Mouse (Mus musculus) yolk sac, embryonic 10.5 days (tissue): ENCODE results near the gene Gpr37l1.
"Not testable (repeated sequence)": the region's sequence is repeated elsewhere in the genome, so short reads cannot be mapped to it uniquely, and the experiment has no call there.

Source experiments
- DNase-seq: peaks from one replicate; pipeline ENCODE4 v3.0.0-alpha.2; 2017; ENCODE audit warnings: low spot score

The Gpr37l1 gene

GRCm38 (mm10) chr1:135167435-135167834 lies at the start of gene Gpr37l1:
Gpr37l1 (minus strand) TSS chr1:135167681.
- DNase-seq = no peak

DNA sequence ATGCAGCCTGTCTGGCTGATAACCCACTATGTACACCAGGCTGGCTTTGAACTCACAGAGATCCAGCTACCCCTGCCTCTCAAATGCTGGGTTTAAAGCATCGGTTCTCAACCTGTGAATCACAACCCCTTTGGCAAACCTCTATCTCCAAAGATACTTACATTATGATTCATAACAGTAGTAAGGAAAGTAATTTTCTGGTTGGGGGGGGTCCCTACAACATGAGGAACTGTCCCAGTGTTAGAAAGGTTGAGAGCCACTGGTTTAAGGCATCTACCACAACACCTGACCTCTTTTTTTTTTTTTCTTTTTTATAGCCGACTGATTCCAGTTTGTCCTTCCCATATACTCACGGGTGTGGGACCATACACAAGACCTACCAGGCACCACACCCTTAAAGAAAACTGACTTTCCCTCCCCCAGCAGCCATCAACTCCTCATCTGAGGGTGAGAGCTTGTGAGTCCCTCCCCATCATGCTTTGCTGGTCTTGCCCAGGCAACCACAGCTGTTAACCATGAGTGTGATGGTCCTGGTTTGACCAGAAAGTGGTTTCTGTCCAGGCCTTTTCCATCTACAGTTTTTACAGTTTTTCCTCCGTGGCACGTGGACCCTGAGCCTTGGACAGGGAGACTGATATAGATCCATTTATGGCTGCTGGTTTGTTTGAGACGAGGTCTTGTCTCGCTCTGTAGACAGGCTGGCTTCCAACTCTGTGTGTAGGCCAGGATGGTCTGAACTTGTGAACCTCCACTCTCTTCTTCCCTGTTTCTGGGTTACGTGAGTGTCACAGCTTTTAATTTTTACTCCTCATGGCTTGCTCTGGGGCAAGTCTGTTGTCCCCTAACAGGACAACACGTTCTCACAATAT lies 46.5 kb upstream of the Gpr37l1 start:
- DNase-seq = no peak

DNA sequence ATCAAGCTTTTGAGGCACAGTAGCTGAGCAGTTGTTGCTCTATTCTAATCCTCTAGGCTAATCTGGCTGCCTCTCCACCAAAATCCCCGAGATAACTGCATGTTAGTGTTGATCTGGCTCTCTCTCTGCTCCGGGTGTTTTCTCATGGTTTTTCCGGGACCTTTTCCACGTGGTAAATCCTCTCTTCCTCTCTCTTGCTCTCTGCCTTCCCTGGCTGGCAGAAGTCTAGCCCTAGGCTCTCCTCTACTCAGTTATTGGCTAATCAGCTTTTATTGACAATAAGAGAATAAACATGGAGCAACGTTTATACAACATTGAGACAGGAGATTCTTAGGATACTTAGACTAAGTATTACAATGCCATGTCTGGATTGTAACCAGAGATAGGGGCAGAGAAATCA lies 42.9 kb upstream of the Gpr37l1 start:
- no peak for DNase-seq

DNA sequence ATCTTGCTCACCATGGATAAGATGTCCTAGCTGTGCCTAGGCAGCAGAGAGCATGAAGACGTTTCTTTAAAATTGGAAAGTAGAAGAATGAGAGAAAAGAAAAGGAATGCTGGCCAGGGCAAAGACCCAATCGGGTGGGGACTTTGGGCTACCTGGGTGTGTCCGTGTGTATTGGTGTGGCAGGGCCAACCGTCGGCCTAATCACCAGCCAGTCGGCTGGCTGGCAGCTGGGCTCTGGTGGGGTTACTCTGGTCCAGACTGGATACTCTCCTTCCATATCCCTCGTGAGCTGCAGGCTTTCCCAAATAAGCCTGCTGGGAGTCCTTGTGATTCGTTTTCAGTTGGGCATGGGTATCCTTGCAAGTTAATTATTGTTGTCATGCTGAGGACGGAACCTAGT lies 41.2 kb upstream of the Gpr37l1 start:
- no peak for DNase-seq

DNA sequence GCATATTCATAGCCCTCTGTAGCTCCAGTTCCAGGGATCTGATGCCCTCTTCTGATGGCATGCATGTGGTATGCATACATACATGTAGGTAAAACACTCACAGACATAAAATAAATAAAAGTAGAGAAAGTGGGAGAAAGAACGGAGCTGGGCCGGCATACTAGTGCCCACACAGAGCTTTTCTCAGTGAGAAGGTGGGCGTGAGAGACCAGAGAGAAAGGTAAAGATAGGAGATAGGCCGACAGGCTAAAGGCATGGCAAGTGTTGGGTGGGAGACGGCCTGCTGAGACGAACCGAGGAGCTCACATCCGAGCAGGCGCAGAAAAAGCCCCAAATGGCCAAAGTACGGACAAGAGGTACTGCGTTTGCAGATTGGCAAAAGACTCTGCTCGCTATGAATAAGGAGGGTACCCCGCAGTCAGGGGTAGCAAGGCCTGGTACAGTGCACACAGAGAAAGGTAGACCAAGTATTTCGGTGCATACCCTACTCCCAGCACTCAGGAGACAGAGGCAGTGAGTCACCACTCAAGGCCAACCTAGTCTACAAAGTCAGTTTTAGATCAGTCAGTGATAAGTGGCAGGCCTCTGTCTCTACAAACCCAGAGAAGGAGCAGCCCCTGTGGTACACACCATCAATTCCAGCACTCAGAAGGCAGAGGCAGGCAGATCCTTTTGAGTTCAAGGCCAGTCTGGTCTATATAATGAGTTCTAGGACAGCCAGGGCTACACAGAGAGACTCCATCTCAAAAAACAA lies 39.3 kb upstream of the Gpr37l1 start:
- DNase-seq = no peak

- no peak for DNase-seq
Observed at GRCm38 (mm10) chr1:135205257-135205656, 37.8 kb upstream of the Gpr37l1 start.

GRCm38 (mm10) chr1:135204196-135205126 lies 37.0 kb upstream of the Gpr37l1 start:
- peak; percentile 60 for DNase-seq

GRCm38 (mm10) chr1:135200400-135200799 lies 32.9 kb upstream of the Gpr37l1 start:
- DNase-seq = no peak

DNA sequence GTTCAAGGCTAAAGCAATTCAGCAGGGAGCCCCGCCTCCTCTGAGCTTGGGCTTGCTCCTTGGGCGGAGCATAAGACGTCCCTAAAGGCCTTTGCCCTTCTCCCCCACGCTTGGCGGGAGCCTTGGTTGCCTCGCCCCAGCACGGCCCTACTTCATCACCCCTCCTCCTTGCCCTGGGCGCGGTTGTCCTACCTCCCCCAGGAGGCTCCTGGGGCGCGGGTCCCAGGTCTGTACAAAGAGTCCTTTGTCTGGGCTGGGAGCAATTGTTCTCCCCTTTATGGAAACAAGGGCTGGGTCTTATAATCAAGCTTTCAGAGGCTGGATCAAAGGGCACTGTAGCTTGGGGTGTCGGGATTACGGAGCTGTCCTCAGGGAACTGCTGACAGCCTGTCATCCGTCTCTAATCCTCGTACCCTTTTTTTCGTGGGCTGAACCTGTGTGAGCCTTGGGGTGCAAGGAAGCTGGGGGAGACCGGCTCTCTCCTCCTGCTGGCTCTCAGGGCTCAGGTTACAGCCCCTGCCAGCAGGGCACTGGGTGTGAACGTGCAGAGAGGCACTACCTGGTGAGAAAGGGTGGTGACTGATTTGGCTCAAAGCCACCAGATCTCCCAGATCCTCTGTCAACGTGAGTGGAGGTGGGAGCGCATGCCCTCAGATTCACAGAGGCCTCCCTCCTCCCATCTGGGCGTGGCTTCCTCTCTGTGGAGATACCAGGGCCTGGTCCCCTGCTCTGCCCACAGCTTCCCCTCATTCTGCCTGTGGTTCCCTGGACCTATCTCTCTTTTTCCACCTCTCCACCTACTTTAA lies 31.7 kb upstream of the Gpr37l1 start:
- peak; percentile 61 for DNase-seq

GRCm38 (mm10) chr1:135198412-135198811 lies 30.9 kb upstream of the Gpr37l1 start:
- no peak for DNase-seq

DNA sequence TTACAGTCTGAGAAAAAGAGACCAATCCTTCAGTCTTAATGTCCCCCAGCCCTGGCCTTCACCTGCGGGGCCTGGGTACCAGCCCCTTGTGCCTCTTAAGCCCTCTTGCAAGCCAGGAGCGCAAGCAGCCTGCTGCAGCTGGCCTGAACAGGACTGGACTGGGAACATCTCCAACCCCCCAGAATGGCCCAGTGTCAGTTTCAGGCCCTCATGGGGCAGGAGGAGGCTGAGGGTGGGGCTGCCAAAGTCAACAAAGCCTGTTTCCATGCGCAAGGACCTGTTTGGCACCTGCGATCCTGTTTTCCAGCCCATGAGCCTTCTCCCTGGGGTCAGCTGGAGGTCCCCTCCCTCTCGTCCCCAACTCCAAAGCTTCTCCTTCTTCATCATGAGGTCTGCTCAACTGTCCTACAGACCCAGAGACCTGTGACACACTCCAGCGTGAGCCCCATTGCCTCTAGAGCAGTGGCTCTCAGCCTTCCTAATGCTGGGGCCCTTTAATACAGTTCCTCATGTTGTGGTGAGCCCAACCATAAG lies 28.5 kb upstream of the Gpr37l1 start:
- no peak for DNase-seq

- DNase-seq = not testable (repeated sequence)
Observed at GRCm38 (mm10) chr1:135194335-135194734, 26.9 kb upstream of the Gpr37l1 start.

DNA sequence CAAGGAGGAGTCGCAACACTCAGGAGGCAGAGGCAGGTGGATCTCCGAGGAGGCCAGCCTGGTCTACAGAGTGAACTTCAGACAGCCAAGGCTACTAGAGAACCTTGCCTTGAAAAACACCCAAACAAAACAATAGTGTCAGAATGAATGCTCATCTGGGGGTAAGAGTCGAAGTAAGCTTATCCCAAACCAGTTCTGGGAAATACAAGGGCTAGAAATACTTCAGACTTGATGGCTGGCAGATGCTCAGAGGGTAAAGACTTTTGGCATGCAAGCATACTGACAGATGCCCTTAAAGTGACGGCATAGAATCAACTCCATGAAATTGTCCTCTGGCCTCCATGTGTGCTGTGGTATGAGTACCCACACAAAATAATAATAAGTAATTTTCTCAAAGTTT lies 21.7 kb upstream of the Gpr37l1 start:
- no peak for DNase-seq

DNA sequence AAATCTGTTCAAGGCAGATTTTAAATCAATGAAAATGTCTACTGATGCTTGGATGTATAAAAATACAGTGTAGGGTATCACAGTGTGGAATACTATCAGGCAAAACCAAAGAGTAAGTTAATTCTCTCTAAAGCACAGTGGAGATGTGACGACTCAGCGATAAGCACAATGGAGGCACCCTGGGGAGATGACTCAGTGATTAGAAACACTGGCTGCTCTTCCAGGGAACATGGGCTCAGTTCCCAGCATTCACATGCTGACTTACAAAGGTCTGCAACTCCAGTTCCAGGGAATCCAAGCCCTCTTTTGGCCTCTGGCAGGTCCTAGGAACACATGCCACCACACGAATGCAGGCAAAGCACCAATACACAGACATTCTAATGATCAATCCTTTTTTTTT lies 20.7 kb upstream of the Gpr37l1 start:
- no peak for DNase-seq

GRCm38 (mm10) chr1:135187016-135187415 lies 19.5 kb upstream of the Gpr37l1 start:
- not testable (repeated sequence) for DNase-seq

DNA sequence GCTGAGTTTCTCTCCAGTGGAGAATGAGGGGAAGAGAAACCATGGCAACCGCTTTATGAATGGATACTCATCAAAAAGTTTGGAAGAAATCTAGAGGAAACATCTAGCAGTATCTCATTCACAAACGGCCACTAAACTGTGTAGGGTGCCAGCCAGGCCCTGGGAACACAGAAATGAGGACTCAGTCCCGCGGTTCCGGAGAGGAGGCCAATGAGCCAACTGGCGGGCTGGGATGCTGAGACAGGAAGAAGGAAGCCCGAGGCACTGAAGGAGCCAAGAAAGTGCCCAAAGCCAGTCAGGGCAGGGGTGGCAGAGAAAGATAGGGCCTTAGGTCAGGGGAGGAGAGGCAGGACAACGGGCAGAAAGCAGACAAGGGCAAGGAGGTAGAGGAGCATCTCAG lies 18.9 kb upstream of the Gpr37l1 start:
- DNase-seq = no peak

GRCm38 (mm10) chr1:135185936-135186335 lies 18.5 kb upstream of the Gpr37l1 start:
- DNase-seq = no peak

- no peak for DNase-seq
Observed at GRCm38 (mm10) chr1:135183941-135184570, 16.6 kb upstream of the Gpr37l1 start.

- no peak for DNase-seq
Observed at GRCm38 (mm10) chr1:135183448-135183847, 16.0 kb upstream of the Gpr37l1 start.

DNA sequence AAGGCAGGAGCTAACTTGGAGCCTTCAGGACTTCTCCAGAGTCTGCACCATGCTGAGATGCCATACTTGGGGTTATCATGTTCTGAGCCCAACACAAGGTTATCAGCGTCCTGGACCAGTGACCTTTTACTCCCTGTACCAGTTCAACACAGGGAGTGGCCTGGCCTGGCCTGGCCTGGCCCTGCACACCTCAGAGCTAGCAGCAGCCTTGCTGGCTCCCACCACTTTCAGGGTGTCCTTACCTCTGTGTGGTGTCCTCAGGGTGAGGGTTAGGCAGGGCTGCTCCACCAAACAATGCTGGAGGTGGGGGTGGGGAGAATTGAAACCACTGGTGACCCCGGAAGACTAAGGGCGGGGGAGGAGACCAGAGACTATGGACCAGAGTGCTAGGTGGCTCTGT lies 15.5 kb upstream of the Gpr37l1 start:
- no peak for DNase-seq
